Mouse (Mus musculus) ES-Bruce4 (cell line): ENCODE data around the gene Clcn6.

Experiments
- CTCF ChIP-seq: IDR thresholded peaks from one replicate; pipeline ENCODE4 v1.8.1; 2011; ENCODE audit warnings: low read depth, low read length
- EP300 ChIP-seq: IDR thresholded peaks from 2 replicates; pipeline ENCODE4 v1.6.1; 2011; ENCODE audit warnings: low read depth, low read length; ENCODE audit not compliant: insufficient read depth
- POLR2A ChIP-seq: IDR thresholded peaks from one replicate; pipeline ENCODE4 v1.8.1; 2011; ENCODE audit warnings: low read length; ENCODE audit not compliant: insufficient read depth

GRCm38 (mm10) chr4:147962781-147963180 lies 75.8 kb downstream of the Clcn6 start:
- TF ChIP-seq POLR2A = no peak
- TF ChIP-seq CTCF = no peak
- no peak for TF ChIP-seq EP300
